In the genomic region with DNA sequence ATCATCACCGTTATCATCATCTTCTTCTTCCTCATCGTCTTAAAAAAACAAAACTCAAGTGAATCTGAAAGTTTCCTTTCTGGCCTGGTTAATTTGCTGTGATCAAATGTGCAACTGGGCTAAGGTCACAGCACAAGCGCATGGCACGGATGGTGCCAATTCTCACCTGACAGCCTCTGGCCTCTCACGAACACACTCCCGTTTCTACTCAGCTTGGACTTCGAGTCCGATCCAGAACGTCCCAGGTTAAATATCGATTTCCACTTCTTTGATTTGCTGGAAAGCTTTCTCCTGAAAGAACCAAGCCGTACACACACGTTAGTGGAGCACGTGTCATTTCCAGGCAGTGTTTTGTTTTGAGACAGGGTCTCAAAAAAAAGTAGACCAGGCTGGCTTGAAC, we compare ENCODE assay signal across 16 mouse cellular contexts.
"Had no signal": no experiment of that assay in that cellular context is flagged by ENCODE, and none has a peak within 500 bp of the region (broad histone marks: within the 10 kb centered on the region; RNA-seq: fewer than 3 reads in every experiment).

No protein-coding gene starts in this region.

- H3K27me3 ChIP-seq: neural tube, embryonic 13.5 days; neural tube, embryonic 15.5 days; stomach, embryonic 15.5 days had no signal

- H3K9ac ChIP-seq: neural tube, embryonic 13.5 days; neural tube, embryonic 15.5 days; stomach, embryonic 15.5 days had no signal

- H3K27ac ChIP-seq: neural tube, embryonic 13.5 days; neural tube, embryonic 15.5 days; stomach, embryonic 15.5 days; stomach, postnatal 0 days had no signal

- H3K4me3 ChIP-seq: neural tube, embryonic 13.5 days; neural tube, embryonic 15.5 days; stomach, embryonic 15.5 days had no signal

- H3K4me1 ChIP-seq: stomach, embryonic 15.5 days had no signal

- H3K36me3 ChIP-seq: neural tube, embryonic 13.5 days; neural tube, embryonic 15.5 days; stomach, embryonic 15.5 days had no signal

- H3K9me3 ChIP-seq: neural tube, embryonic 13.5 days; neural tube, embryonic 15.5 days; stomach, embryonic 15.5 days had no signal

- H3K4me2 ChIP-seq: neural tube, embryonic 13.5 days; neural tube, embryonic 15.5 days; stomach, embryonic 15.5 days had no signal

- DNase-seq: retina, postnatal 1 day; right cerebral cortex, adult 18-20 months; right cerebral cortex, postnatal 14 days; right cerebral cortex, postnatal 25 days; right cerebral cortex, postnatal 4 days; spleen, adult 18-20 months; thymus, adult 18-20 months; thymus, adult 2 months; thymus, postnatal 14 days; thymus, postnatal 25 days; thymus, postnatal 36 days; thymus, postnatal 4 days had no signal
